Mouse (Mus musculus) olfactory bulb, adult 2 months (tissue): Measurements from ENCODE around the gene Banf1.

Source experiments
- CTCF ChIP-seq: fragments of 200-500 bp; IDR thresholded peaks from 2 replicates; pipeline ENCODE4 v1.5.1; 2012; ENCODE audit warnings: low read depth, mild to moderate bottlenecking, low read length, moderate library complexity; ENCODE audit not compliant: insufficient read depth
- POLR2A ChIP-seq: fragments of 200-500 bp; IDR thresholded peaks from 2 replicates; pipeline ENCODE4 v1.6.1; 2012; ENCODE audit warnings: mild to moderate bottlenecking, low read depth, low read length, moderate library complexity; ENCODE audit not compliant: insufficient read depth

DNA sequence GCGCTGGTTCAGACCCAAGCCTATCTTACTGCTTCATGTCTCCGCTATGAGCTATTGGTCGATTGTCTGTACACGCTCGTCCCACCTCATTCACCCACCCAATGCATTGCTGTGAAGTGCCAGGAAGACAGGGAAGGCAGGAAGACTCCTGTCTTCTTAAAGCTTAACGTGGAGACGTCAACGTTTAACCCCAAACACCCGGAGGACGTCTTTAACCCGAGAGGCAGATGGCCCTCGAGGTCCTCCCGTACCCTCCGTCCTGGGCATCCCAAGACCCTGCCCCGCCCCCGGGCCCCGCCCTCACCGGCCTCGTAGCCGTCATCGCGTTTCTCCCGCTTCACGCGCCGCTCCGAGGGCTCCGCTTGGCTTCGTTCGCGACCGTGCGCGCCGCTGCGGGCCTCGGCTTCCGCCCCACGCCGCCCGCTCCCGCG, 21.1 kb upstream of the Banf1 start:
- no peak for TF ChIP-seq CTCF
- no peak for TF ChIP-seq POLR2A
